Mouse (Mus musculus) CH12.LX (cell line): ENCODE measurements around the gene Stmnd1. TPM values are rescaled to one million over a fixed set of nuclear protein-coding genes. Genes with fewer than 3 reads are reported as not detected.

Source experiments
- DNase-seq: peaks from one replicate; pipeline ENCODE4 v3.0.0-alpha.2; 2013; ENCODE audit errors: extremely low read depth
- H3K27ac ChIP-seq: 2 replicates; pipeline ENCODE4 v1.5.1; 2012; ENCODE audit warnings: low read depth, mild to moderate bottlenecking, control low read depth, moderate library complexity; ENCODE audit not compliant: insufficient read depth
- H3K27me3 ChIP-seq: replicated peaks from 2 replicates; pipeline ENCODE3; 2012; ENCODE audit warnings: inconsistent platforms
- H3K36me3 ChIP-seq, 2 experiments: replicated peaks in 1 of 2; 2 replicates each; pipeline versions ENCODE3 to v1.6.1; 2012; ENCODE audit warnings: inconsistent platforms in 1 of 2, low read length in 1 of 2, mild to moderate bottlenecking in 1 of 2, mixed read lengths in 1 of 2, moderate library complexity in 1 of 2; ENCODE audit not compliant: control insufficient read depth in 1 of 2, insufficient read depth in 1 of 2
- H3K4me1 ChIP-seq, 2 experiments: 2 replicates each; pipeline ENCODE4 v1.6.1; 2012; ENCODE audit warnings: inconsistent platforms in 1 of 2, moderate library complexity in 1 of 2; ENCODE audit not compliant: insufficient read depth in 2 of 2, control insufficient read depth in 1 of 2
- H3K4me2 ChIP-seq: 2 replicates; pipeline ENCODE4 v1.6.1; 2012; ENCODE audit warnings: low read depth, mild to moderate bottlenecking, control low read depth; ENCODE audit not compliant: poor library complexity, insufficient read depth, severe bottlenecking
- H3K4me3 ChIP-seq, 3 experiments: fragments of 150-350 bp in 1 of 3; sonication (generic) in 1 of 3; replicated peaks in 1 of 3; 2 replicates each; pipeline versions ENCODE3 to v1.5.1; 2011 to 2012; ENCODE audit warnings: low read depth in 2 of 3, low read length in 2 of 3, mild to moderate bottlenecking in 2 of 3, moderate library complexity in 2 of 3, control low read depth in 1 of 3, improper control_type of control experiment in 1 of 3, inconsistent platforms in 1 of 3, mixed read lengths in 1 of 3; ENCODE audit not compliant: poor library complexity in 1 of 3
- H3K79me2 ChIP-seq: replicated peaks from 2 replicates; pipeline ENCODE4 v1.6.1; 2012; ENCODE audit warnings: mild to moderate bottlenecking, moderate library complexity; ENCODE audit not compliant: control insufficient read depth, poor library complexity, insufficient read depth, severe bottlenecking; ENCODE audit errors: extremely low read depth
- H3K9ac ChIP-seq: 2 replicates; pipeline ENCODE4 v1.6.1; 2012; ENCODE audit warnings: low read depth, mild to moderate bottlenecking, control low read depth, moderate library complexity; ENCODE audit not compliant: insufficient read depth
- H3K9me3 ChIP-seq: replicated peaks from 2 replicates; pipeline ENCODE3; 2012; ENCODE audit warnings: low read length, inconsistent platforms, mixed read lengths
- BHLHE40 ChIP-seq: IDR thresholded peaks from 2 replicates; pipeline ENCODE4 v1.6.1; 2011; ENCODE audit warnings: mild to moderate bottlenecking, low read depth, low read length, improper control_type of control experiment
- CHD1 ChIP-seq: IDR thresholded peaks from 2 replicates; pipeline ENCODE4 v1.6.1; 2012; ENCODE audit warnings: low read depth, low read length, improper control_type of control experiment, inconsistent platforms
- CTCF ChIP-seq, 2 experiments: IDR thresholded peaks in 1 of 2; conservative IDR thresholded peaks in 1 of 2; 2 replicates each; pipeline ENCODE4 v1.5.1; 2011 to 2012; ENCODE audit warnings: low read depth in 2 of 2, low read length in 2 of 2, improper control_type of control experiment in 1 of 2, inconsistent platforms in 1 of 2, mild to moderate bottlenecking in 1 of 2, moderate library complexity in 1 of 2
- E2F4 ChIP-seq: IDR thresholded peaks from 2 replicates; pipeline ENCODE4 v1.6.1; 2011; ENCODE audit warnings: low read depth, low read length, improper control_type of control experiment; ENCODE audit not compliant: insufficient replicate concordance
- ELF1 ChIP-seq: IDR thresholded peaks from 2 replicates; pipeline ENCODE4 v1.6.1; 2014; ENCODE audit warnings: low read depth, mild to moderate bottlenecking, inconsistent platforms, low read length, improper control_type of control experiment
- ETS1 ChIP-seq: conservative IDR thresholded peaks from 2 replicates; pipeline ENCODE4 v1.6.1; 2012; ENCODE audit warnings: low read depth, mild to moderate bottlenecking, inconsistent platforms, low read length, improper control_type of control experiment, moderate library complexity
- HCFC1 ChIP-seq: IDR thresholded peaks from 2 replicates; pipeline ENCODE4 v1.6.1; 2012; ENCODE audit warnings: low read depth, mild to moderate bottlenecking, inconsistent platforms, low read length, improper control_type of control experiment
- JUN ChIP-seq: IDR thresholded peaks from 2 replicates; pipeline ENCODE4 v1.6.1; 2011; ENCODE audit warnings: low read depth, mild to moderate bottlenecking, low read length, improper control_type of control experiment, moderate library complexity; ENCODE audit not compliant: insufficient read depth
- JUND ChIP-seq: conservative IDR thresholded peaks from 2 replicates; pipeline ENCODE4 v1.6.1; 2011; ENCODE audit warnings: low read depth, low read length, improper control_type of control experiment
- MAFK ChIP-seq: IDR thresholded peaks from 2 replicates; pipeline ENCODE4 v1.6.1; 2011; ENCODE audit warnings: low read length, improper control_type of control experiment; ENCODE audit not compliant: insufficient replicate concordance
- MAX ChIP-seq: IDR thresholded peaks from 2 replicates; pipeline ENCODE4 v1.6.1; 2011; ENCODE audit warnings: low read length, improper control_type of control experiment
- NRF1 ChIP-seq: IDR thresholded peaks from 2 replicates; pipeline ENCODE4 v1.6.1; 2014; ENCODE audit warnings: low read depth, mild to moderate bottlenecking, inconsistent platforms, low read length, improper control_type of control experiment, moderate library complexity
- POLR2A ChIP-seq: IDR thresholded peaks from 2 replicates; pipeline ENCODE4 v1.6.1; 2011; ENCODE audit warnings: low read depth, mild to moderate bottlenecking, improper control_type of control experiment, low read length
- SIN3A ChIP-seq: IDR thresholded peaks from 2 replicates; pipeline ENCODE4 v1.6.1; 2012; ENCODE audit warnings: low read length, improper control_type of control experiment, inconsistent platforms
- TBP ChIP-seq: conservative IDR thresholded peaks from 2 replicates; pipeline ENCODE4 v1.6.1; 2011; ENCODE audit warnings: low read depth, low read length, improper control_type of control experiment
- USF1 ChIP-seq: IDR thresholded peaks from 2 replicates; pipeline ENCODE4 v1.6.1; 2014; ENCODE audit warnings: low read depth, mild to moderate bottlenecking, inconsistent platforms, low read length, improper control_type of control experiment
- ZC3H11A ChIP-seq: IDR thresholded peaks from 2 replicates; pipeline ENCODE4 v1.6.1; 2012; ENCODE audit warnings: low read depth, mild to moderate bottlenecking, inconsistent platforms, low read length, improper control_type of control experiment
- ZKSCAN1 ChIP-seq: IDR thresholded peaks from 2 replicates; pipeline ENCODE4 v1.6.1; 2012; ENCODE audit warnings: low read depth, inconsistent platforms, low read length, improper control_type of control experiment, borderline replicate concordance
- dilution Hi-C: fragments of 300-500 bp; cut with MboI; formaldehyde crosslinking; loops from 2 replicates; pipeline ENCODE4 v1.14.3; 2020; ENCODE audit warnings: low sequenced_read_pairs; ENCODE audit not compliant: extremely low pct_unique_long_range_greater_than_20kb, extremely low pct_ligation_motif_present
- in situ Hi-C: fragments of 300-500 bp; cut with MboI; formaldehyde crosslinking; loops from 3 replicates; pipeline ENCODE4 v1.14.3; 2019; ENCODE audit warnings: low sequenced_read_pairs, low pct_ligation_motif_present, low pct_unique_long_range_greater_than_20kb, mixed read lengths
- polyA plus RNA-seq: library from polyadenylated mRNA; unstranded; fragments of >175 nt; gene quantifications from 2 replicates; pipeline ENCODE4 v1.2.1, GENCODE M21; 2012; ENCODE audit warnings: low read depth; ENCODE audit not compliant: insufficient read length
- total RNA-seq, 2 experiments: library from RNA; depleted of rRNA; stranded (reverse); fragments of 300-350 nt in 1 of 2; fragments of >200 nt in 1 of 2; gene quantifications; 2 replicates each; pipeline ENCODE4 v1.2.3; 2012 to 2014

The Stmnd1 gene
- total and polyA plus RNA-seq, 3 experiments: not detected

DNA sequence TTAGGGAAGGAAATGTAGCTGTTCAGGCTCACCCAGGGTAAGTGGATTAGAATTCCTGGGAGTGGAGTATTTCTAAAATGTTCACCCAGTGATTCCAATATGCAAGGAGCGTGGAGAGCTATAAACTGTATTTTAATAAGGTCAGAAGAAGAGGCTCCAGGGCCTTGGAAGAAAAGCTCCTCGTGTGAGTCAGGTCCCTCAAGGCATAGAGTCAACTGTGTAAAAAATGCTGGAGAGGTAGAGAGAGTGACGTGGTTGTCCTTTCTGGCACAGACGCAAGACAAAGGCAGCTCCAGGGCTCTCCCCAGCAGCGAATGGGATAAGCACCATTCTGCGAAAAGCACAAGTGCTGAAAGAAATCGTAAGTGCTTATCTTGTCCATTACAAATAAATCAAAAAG, 41.6 kb downstream of the Stmnd1 start:
- in situ Hi-C loops (no loop called here), dilution Hi-C loops (no loop called here)
- H3K4me3 ChIP-seq: no peak overlapping the region
- DNase-seq: no peak
- peaks cover 3% of the 10 kb centered on the region for H3K9me3 ChIP-seq
- H3K27ac ChIP-seq: no peak overlapping the region
- no peaks in the 10 kb centered on the region for H3K36me3 ChIP-seq
- no peaks in the 10 kb centered on the region for H3K79me2 ChIP-seq
- H3K4me2 ChIP-seq: no peak overlapping the region
- H3K27me3 ChIP-seq: no peaks in the 10 kb centered on the region
- peaks cover 4 to 5% of the 10 kb centered on the region in 2 experiments; a peak in 3 of 4 replicates for H3K4me1 ChIP-seq
- no peak for TF ChIP-seq MAFK
- TF ChIP-seq JUND: no peak
- TF ChIP-seq SIN3A: no peak
- no peak for TF ChIP-seq ZC3H11A
- no peak for TF ChIP-seq JUN
- no peak for TF ChIP-seq TBP
- no peak for TF ChIP-seq ETS1
- TF ChIP-seq POLR2A: no peak
- H3K9ac ChIP-seq: no peak overlapping the region

DNA sequence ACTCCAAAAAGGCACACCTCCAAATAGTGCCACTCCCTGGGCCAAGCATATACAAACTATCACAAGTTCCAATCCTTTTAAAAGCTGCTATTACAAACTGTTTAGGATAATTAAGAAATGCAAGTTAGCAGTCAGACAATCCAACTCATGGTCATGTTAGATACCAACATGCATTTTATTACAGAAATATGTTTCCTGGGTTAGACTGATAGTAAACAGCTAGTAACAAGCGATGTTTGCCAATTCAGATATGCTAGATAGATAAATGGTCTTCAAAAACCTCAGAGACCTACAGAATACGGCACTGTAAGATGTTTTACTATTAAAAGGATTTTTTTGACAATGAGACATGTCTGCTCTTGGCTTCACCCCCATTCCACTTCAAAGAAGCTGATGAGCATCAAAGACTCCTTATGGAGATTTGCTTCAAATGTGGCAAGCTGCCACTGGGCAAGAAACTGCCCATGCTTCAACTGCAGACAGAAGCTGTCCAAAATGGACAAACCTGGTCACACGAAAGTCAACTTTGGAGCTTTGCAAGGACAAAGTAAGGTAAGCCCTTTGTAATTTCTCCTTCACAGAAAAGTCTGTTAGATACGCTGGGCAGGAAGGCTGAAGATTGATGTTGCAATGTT, 52.9 kb downstream of the Stmnd1 start:
- TF ChIP-seq CHD1 (no peak), E2F4 (no peak), MAX (no peak), HCFC1 (no peak), USF1 (no peak), ZKSCAN1 (no peak), ELF1 (no peak), BHLHE40 (no peak), CTCF (conservative IDR thresholded peaks at IDR 0.05 in 1 of 2, IDR thresholded peaks at IDR 0.05 in 1 of 2; ENCODE audit: low read depth in 2 of 2, low read length in 2 of 2) (no peak), NRF1 (no peak)
- no peaks in the 10 kb centered on the region for H3K36me3 ChIP-seq

More for the DNA sequence above, 52.9 kb downstream of the Stmnd1 start:
- Histone ChIP-seq H3K27me3 (no peaks in the 10 kb centered on the region), H3K9ac (no peak overlapping the region), H3K4me1 (no peaks in the 10 kb centered on the region), H3K9me3 (peaks cover 3% of the 10 kb centered on the region), H3K27ac (no peak overlapping the region), H3K79me2 (no peaks in the 10 kb centered on the region), H3K4me3 (no peak overlapping the region), H3K4me2 (no peak overlapping the region)
- dilution Hi-C loops: no loop called here
- in situ Hi-C loops: no loop called here
- no peak for DNase-seq
